Mouse (Mus musculus) megakaryocyte-erythroid progenitor cell, adult 5 weeks (primary cell): ENCODE data around the gene Asic1. TPM values are rescaled to one million over a fixed set of nuclear protein-coding genes. Genes with fewer than 3 reads are reported as not detected.

Experiments used
- polyA plus RNA-seq: library from polyadenylated mRNA; stranded (reverse); fragments of >175 nt; gene quantifications from 2 replicates; pipeline ENCODE4 v1.2.3, GENCODE M21; 2012

Gene Asic1
- polyA plus RNA-seq: 0.02 TPM in 1 of 2 replicates, not detected in the other

DNA sequence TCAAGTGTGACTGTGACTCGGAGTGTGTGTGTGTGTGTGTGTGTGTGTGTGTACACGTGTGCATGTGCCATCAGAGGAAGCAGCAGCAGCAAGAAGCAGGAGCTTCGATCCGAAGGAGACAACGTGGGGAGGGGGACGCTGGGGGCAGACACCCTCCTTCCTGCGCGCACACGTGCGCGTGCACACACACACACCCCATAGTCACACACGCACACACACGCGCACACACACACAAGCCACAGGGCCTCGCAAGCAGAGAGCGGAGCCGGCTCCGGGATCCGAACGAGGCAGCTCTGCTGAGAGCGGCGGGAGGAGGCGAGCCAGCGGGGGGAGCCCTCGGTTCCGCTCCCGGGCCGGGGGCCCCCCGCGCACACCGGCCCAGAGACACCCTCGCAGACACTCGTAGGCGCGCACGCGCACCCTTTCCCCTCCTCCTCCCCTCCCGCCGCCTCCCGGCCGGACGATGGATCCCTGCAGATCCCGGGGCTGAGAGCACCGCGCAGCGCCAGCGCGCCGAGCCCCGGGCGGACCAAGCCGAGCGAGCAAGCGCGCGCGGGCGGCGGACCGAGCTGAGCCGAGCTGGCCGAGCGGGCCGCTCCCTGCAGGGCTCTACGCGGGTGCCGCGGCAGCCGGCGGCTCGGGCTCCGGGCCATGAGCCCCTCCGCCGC lies at the start of gene Asic1:
TSS of gene Asic1 (plus strand) at position 215 of the 668 bp plus-strand sequence.

DNA sequence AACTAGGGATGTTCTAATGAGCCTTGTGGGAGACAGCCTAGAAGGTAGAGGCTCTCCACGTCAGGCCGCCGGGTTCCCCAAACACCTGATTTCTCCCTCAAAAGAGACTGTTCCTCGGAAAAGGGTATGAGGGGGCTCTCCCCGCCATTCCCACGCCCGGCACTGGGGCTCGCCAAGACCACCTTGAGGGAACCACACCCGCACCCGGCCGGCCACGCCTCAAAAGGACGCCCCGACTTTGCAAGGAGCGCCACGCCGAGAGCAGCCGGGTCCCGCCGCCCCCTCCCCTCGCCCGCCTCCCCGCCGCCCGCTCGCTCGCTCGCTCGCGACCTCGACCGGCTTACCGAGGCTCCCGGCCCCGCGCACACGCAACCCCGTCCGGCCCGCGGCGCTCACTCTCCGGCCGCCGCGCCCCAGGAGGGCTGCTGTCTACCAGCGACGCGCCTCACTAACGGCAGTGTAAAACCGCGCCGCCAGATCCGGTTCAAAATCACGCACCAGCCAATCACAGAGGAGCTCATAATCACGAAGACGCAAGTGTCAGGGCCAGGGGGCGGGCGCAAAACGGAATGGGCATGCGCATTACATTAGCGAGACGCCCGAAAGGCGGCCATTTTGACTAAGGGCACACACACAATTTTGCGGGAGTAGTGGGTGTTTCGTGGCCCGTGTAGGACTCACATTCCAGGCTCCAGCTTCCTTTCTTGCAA lies 18.9 kb upstream of the Asic1 start, which contains the start of gene Racgap1:
TSS of gene Racgap1 (minus strand) at position 494 of the 710 bp plus-strand sequence.

DNA sequence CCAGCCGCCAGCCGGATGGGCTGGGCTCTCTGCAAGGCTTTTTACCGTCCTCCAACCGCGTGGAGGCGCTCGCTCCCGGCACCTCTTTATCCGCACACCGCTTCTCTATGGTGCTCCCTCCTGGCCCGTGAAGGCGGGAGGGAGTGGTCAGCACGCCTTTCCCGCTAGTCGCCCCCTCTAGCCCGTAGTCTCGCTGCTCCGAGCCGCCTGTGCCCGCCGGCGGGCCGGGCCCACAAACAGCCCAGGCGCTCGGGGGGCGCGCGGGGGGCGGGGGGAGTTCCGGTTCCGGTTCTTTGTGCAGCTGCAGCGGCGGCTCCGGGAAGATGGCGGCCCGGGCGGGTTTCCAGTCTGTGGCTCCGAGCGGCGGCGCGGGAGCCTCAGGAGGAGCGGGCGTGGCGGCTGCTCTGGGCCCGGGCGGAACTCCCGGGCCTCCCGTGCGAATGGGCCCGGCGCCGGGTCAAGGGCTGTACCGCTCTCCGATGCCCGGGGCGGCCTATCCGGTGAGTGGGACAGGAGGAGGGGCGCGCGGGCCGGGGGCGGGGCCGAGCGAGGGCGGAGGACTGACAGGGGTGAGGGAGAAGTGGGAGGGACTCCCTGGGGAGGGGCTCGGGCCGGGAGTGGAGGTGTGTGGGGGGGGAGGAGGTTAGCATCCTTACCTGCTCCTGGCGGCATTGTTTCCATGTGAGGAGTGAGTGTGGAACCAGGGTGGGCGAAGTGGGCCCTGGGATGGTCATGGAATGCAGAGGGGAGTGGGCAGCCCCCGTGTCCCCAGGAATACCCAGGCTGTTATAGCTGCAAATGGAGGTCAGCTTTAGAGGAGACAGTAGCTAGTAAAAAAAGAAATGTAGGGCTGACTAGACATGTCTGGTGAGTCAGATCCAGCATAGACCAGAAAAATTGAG lies 32.1 kb downstream of the Asic1 start, which contains the start of gene Smarcd1:
TSS of gene Smarcd1 (plus strand) at position 131 of the 902 bp plus-strand sequence.

DNA sequence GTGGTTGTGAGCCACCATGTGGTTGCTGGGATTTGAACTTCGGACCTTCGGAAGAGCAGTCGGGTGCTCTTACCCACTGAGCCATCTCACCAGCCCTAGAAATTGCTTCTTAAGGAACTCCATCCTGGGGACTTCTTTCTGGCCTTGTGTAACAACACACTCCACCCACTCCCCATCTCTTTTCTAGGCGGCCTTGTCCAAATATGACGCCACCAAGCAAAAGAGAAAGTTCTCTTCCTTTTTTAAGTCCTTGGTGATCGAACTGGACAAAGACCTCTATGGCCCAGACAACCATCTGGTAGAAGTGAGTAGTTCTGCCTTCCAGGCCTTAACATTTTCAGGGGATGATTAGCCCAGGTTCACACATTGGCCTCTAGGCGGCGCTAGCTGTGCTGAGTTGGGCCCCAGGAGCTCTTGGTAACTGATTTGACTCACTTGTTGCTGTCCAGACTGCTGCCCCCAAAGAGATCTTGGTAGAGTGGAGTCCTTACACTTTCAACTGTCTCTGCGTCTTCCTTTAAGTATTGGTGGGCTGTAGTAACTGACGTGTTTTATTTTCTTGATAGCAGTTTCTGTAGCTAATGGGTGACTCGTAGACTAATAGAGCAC lies 35.4 kb downstream of the Asic1 start, which contains the start of gene Gm17349:
TSS of gene Gm17349 (minus strand) at position 51 of the 609 bp plus-strand sequence.

DNA sequence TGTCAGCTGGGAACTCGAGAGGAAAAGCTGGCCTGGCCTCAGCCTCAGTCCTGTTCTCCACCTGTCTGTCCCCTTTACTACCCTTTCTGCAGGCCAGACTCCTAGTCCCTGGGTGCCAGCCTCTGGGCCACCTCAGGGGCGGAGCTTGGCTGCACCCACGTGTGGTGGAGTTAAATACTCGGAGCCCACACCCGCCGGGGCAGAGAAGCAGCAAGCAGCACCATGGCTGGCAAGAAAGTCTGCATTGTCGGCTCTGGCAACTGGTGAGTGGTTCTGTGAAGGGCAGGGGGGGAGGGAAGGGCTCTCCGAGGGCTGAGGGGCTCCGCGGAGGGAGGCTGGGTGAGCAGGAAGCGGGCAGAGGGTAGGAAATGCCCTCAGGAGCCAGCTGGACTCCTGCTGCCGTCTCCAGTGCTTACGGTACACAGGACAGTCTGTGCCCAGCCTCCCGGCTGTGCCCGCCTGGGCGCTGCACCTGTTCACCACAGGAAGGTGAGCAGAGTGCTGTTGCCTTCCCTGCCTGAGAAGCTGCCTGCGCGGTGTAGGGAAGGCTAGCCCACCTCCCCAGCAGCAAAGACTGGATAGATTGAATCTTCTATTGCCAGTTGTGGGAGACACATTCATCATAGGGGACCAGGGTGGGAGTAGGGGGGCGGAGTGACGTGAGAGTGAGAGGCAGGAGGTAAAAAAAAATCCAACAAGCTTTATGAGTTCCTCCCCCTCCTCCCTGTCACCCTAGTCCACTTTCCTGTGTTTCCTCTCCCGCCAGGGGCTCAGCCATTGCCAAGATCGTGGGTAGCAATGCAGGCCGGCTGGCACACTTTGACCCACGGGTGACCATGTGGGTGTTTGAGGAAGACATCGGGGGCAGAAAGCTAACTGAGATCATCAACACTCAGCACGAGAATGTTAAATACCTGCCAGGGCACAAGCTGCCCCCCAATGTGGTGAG lies 47.5 kb downstream of the Asic1 start, which contains the start of gene Gpd1:
TSS of gene Gpd1 (plus strand) at position 130 of the 949 bp plus-strand sequence.

DNA sequence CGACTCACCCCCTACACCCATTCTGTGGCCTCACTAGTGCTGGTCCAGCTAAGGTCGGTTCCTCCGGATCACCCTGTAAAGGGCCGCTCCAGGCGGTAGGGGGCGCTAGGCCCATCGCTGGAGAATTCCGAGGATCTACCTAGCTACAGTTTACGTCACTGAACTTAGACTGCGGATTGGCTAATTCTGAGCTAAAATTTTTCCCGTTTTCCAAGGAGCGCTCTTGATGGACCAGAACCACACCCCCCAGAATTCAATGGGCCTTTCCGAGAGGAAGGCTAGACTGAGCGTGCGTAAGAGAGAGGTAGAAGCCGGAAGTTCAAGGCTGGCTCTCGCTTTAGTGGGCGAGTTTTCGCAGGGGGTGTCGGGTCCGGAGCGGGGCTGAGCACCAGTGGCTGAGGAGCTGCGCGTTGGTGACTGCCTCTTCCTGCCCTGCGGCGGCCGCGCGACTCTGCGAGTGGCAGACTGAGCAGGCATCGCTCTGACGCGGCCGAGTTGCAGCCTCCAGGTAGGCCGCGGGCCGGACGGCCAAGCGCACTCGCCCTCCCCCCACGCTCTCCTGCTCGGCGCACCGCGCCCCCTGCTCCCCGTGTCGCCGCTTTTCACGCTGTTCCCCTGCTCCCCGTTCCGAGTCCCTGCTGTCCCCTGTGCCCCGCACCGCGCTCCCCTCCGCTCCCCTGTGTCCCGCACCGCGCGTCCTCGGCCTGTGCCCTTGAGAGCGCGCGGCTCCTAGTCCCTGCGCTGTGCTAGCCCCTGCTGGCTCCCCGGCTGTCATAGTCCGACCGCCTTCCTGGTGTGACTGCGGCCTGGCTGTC lies 55.4 kb downstream of the Asic1 start, which contains the start of gene Cox14:
TSS of gene Cox14 (plus strand) at position 278 of the 815 bp plus-strand sequence.

Other genes starting within 250 kb of the Asic1 start
- 26.8 and 31.6 TPM in 2 replicates for gene Nckap5l, start 212.6 kb upstream of the Asic1 start, polyA plus RNA-seq
- gene Bcdin3d, start 195.6 kb upstream of the Asic1 start, polyA plus RNA-seq: 2.7 and 5.4 TPM in 2 replicates
- 0.40 and 0.65 TPM in 2 replicates for gene Faim2, start 142.2 kb upstream of the Asic1 start, polyA plus RNA-seq
- gene Aqp2, start 91.3 kb upstream of the Asic1 start, polyA plus RNA-seq: not detected in 2 replicates
- not detected in 2 replicates for gene Aqp5, start 79.6 kb upstream of the Asic1 start, polyA plus RNA-seq
- gene Aqp6, start 69.0 kb upstream of the Asic1 start, polyA plus RNA-seq: not detected in 2 replicates
- gene Racgap1, start 18.7 kb upstream of the Asic1 start, polyA plus RNA-seq: 14.5 and 24.8 TPM in 2 replicates
- 37.9 and 54.3 TPM in 2 replicates for gene Smarcd1, start 31.8 kb downstream of the Asic1 start, polyA plus RNA-seq
- gene Gm17349, start 35.1 kb downstream of the Asic1 start, polyA plus RNA-seq: 4.6 and 10.3 TPM in 2 replicates
- 1.3 and 1.9 TPM in 2 replicates for gene Gpd1, start 47.1 kb downstream of the Asic1 start, polyA plus RNA-seq
- 103 and 108 TPM in 2 replicates for gene Cox14, start 55.2 kb downstream of the Asic1 start, polyA plus RNA-seq
- gene Cers5, start 102.5 kb downstream of the Asic1 start, polyA plus RNA-seq: 11.2 and 14.4 TPM in 2 replicates
- gene Lima1, start 205.1 kb downstream of the Asic1 start, polyA plus RNA-seq: 1.0 and 1.7 TPM in 2 replicates